30 mouse cellular contexts compared by ENCODE assay signal in the genomic region with DNA sequence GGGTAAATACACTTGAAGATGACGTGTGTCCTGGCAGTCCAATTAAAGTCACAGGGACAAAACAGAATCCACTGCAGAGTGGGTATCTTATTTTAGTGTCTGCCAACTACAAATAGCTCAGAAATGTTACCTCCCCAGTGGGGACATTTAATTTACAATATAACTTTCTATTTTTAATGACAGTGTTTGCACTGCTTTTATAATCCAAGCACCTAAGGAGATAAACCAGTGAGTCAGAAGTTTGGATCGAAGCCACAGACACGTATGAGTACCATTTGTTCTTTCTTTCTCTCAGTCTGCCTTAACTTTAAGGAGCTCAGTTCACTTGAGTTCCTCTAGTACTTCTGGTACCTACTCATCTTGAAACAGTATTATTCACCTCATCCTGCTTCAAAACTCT.
DNase-seq lines count a peak whose midpoint lies in the region; TF ChIP-seq lines count a peak whose summit lies in the region.
"Had no signal": no experiment of that assay in that cellular context is flagged by ENCODE, and none has a peak within 500 bp of the region (broad histone marks: within the 10 kb centered on the region; RNA-seq: fewer than 3 reads in every experiment).

No protein-coding gene starts in this region.

- no peak overlapping the region for H3K27ac ChIP-seq in left cerebral cortex, adult 2 months
- H3K27ac ChIP-seq: forebrain, embryonic 12.5 days; heart, embryonic 10.5 days; hindbrain, embryonic 12.5 days; hindbrain, postnatal 0 days; intestine, embryonic 15.5 days; kidney, postnatal 0 days; limb, embryonic 12.5 days; liver, embryonic 15.5 days; lung, embryonic 15.5 days; macrophage; midbrain, embryonic 13.5 days; stomach, postnatal 0 days had no signal

- intact Hi-C loops in left cerebral cortex, postnatal 14 days (cut with DNase I) = no loop called here
- intact Hi-C loops in left cerebral cortex, adult 2 months (cut with DNase I) = no loop called here

- DNase-seq in frontal cortex, adult 2 months (ENCODE audit: extremely low spot score in 1 of 2, low spot score in 1 of 2) = peak; percentile 20 to 59
- no peak for DNase-seq in frontal cortex, postnatal 25 days (ENCODE audit: low spot score in 2 of 2)
- peak; percentile 22 to 53 for DNase-seq in left cerebral cortex, postnatal 14 days (ENCODE audit: low spot score in 2 of 2)
- DNase-seq in left cerebral cortex, adult 2 months (ENCODE audit: extremely low spot score in 1 of 2, low spot score in 2 of 2) = no peak
- DNase-seq in right cerebral cortex, adult 2 months (ENCODE audit: low spot score in 2 of 2) = peak; percentile 19 to 30
- DNase-seq in right cerebral cortex, postnatal 25 days = no peak
- no peak for DNase-seq in testis, postnatal 14 days (ENCODE audit: low spot score)
- DNase-seq: adrenal gland, postnatal 25 days; cerebellum, adult 18-20 months; cerebellum, postnatal 10 days; gastrocnemius, postnatal 14 days; heart, postnatal 36 days; kidney, adult 8-10 months; kidney, postnatal 4 days; layer of hippocampus, postnatal 36 days; right cerebral cortex, postnatal 4 days; thymus, postnatal 4 days had no signal

- H3K4me3 ChIP-seq in left cerebral cortex, adult 2 months = no peak overlapping the region
- H3K4me3 ChIP-seq: erythroblast, embryonic 14.5 days; forebrain, embryonic 12.5 days; heart, embryonic 10.5 days; hindbrain, embryonic 12.5 days; intestine, embryonic 15.5 days; limb, embryonic 12.5 days; liver, embryonic 15.5 days; lung, embryonic 15.5 days; midbrain, embryonic 13.5 days had no signal

- TF ChIP-seq CTCF in left cerebral cortex, adult 2 months (IDR thresholded peaks at IDR 0.05) = no peak

Comparison
In these comparisons a context has a peak if more than half of its experiments do, and no peak if none do; other contexts are left out.
1. DNase-seq: peak in frontal cortex, adult 2 months (2 of 2), left cerebral cortex, postnatal 14 days (2 of 2) and right cerebral cortex, adult 2 months (2 of 2); none in frontal cortex, postnatal 25 days (0 of 2), left cerebral cortex, adult 2 months (0 of 2), right cerebral cortex, postnatal 25 days (single experiment) and testis, postnatal 14 days (single experiment).